Mouse (Mus musculus) thymus, postnatal 4 days (tissue): ENCODE data around the gene Cap2.

Experiments used
- DNase-seq: peaks from one replicate; pipeline ENCODE4 v3.0.0; 2021

Gene Cap2

GRCm38 (mm10) chr13:46571961-46572647 is 70.5 kb downstream of the Cap2 start:
- DNase-seq, result no peak

- DNase-seq, result no peak
Measured at GRCm38 (mm10) chr13:46572648-46573163, 71.1 kb downstream of the Cap2 start.

GRCm38 (mm10) chr13:46574201-46574600 is 72.6 kb downstream of the Cap2 start:
- DNase-seq, result no peak

- DNase-seq, result no peak
Measured at GRCm38 (mm10) chr13:46574707-46575106, 73.1 kb downstream of the Cap2 start.

GRCm38 (mm10) chr13:46584860-46585259 is 83.2 kb downstream of the Cap2 start:
- no peak for DNase-seq

- no peak for DNase-seq
Measured at GRCm38 (mm10) chr13:46587717-46588289, 86.2 kb downstream of the Cap2 start.

GRCm38 (mm10) chr13:46588606-46589005 is 87.0 kb downstream of the Cap2 start:
- no peak for DNase-seq

GRCm38 (mm10) chr13:46590885-46591284 is 89.2 kb downstream of the Cap2 start:
- DNase-seq, result no peak

- no peak for DNase-seq
Measured at GRCm38 (mm10) chr13:46600694-46601093, 99.0 kb downstream of the Cap2 start.

GRCm38 (mm10) chr13:46601386-46601785 is 99.7 kb downstream of the Cap2 start:
- DNase-seq, result no peak

- no peak for DNase-seq
Measured at GRCm38 (mm10) chr13:46602674-46603073, 101.0 kb downstream of the Cap2 start.

- DNase-seq, result no peak
Measured at GRCm38 (mm10) chr13:46611033-46611432, 109.4 kb downstream of the Cap2 start.

- no peak for DNase-seq
Measured at GRCm38 (mm10) chr13:46613694-46614272, 112.1 kb downstream of the Cap2 start.

- peak; percentile 97 for DNase-seq
Measured at GRCm38 (mm10) chr13:46616673-46617362, 115.2 kb downstream of the Cap2 start.

GRCm38 (mm10) chr13:46619633-46620032 is 118.0 kb downstream of the Cap2 start:
- DNase-seq, result peak; percentile 73

- no peak for DNase-seq
Measured at GRCm38 (mm10) chr13:46620964-46621757, 119.5 kb downstream of the Cap2 start.

- DNase-seq, result no peak
Measured at GRCm38 (mm10) chr13:46626608-46627007, 125.0 kb downstream of the Cap2 start.

GRCm38 (mm10) chr13:46627841-46628240 is 126.2 kb downstream of the Cap2 start:
- DNase-seq, result no peak

GRCm38 (mm10) chr13:46629391-46629790 is 127.7 kb downstream of the Cap2 start:
- no peak for DNase-seq

GRCm38 (mm10) chr13:46632796-46633195 is 131.1 kb downstream of the Cap2 start:
- DNase-seq, result no peak

- DNase-seq, result no peak
Measured at GRCm38 (mm10) chr13:46633320-46634132, 131.9 kb downstream of the Cap2 start.

- no peak for DNase-seq
Measured at GRCm38 (mm10) chr13:46634133-46634488, 132.5 kb downstream of the Cap2 start.
